ENCODE assay signal across 14 mouse cellular contexts in genomic region chr10:58907001-58907443, GRCm38 (mm10).
A peak's percentile ranks its signal among the peaks of the same experiment; 100 is the strongest.
DNase-seq lines count a peak whose midpoint lies in the region; ATAC-seq lines count a peak whose summit lies in the region.
"Had no signal": no experiment of that assay in that cellular context is flagged by ENCODE, and none has a peak within 500 bp of the region (broad histone marks: within the 10 kb centered on the region; RNA-seq: fewer than 3 reads in every experiment).

No protein-coding gene starts in this region.

- 42% methylated on average over 5 of the region's 5 CpGs for WGBS in forebrain, embryonic 12.5 days
- WGBS in forebrain, embryonic 10.5 days, result 60% methylated on average over 5 of the region's 5 CpGs
- WGBS in forebrain, embryonic 15.5 days, result 8% methylated on average over 5 of the region's 5 CpGs
- WGBS in midbrain, embryonic 16.5 days, result 34% methylated on average over 5 of the region's 5 CpGs

- H3K4me2 ChIP-seq in forebrain, embryonic 12.5 days, result no peak overlapping the region; the same call in 1 of the 2 replicates
- H3K4me2 ChIP-seq in forebrain, embryonic 15.5 days (replicated peaks), result no peak overlapping the region
- H3K4me2 ChIP-seq in midbrain, embryonic 16.5 days (ENCODE audit: low read length), result no peak overlapping the region
- H3K4me2 ChIP-seq: neural tube, embryonic 12.5 days had no signal

- DNase-seq in forebrain, embryonic 10.5 days (ENCODE audit: extremely low spot score, low spot score), result no peak
- DNase-seq in left cerebral cortex, postnatal 4 days, result peak; percentile 52
- no peak for DNase-seq in left cerebral cortex, postnatal 36 days (ENCODE audit: low spot score in 2 of 2)
- no peak for DNase-seq in layer of hippocampus, postnatal 25 days (ENCODE audit: extremely low spot score in 1 of 2, low spot score in 1 of 2)
- no peak for DNase-seq in ovary, postnatal 36 days (ENCODE audit: low spot score)
- DNase-seq: cerebellum, adult 11 months; thymus, postnatal 14 days had no signal

- no peak overlapping the region for H3K4me3 ChIP-seq in forebrain, embryonic 12.5 days (replicated peaks)
- no peak overlapping the region for H3K4me3 ChIP-seq in forebrain, embryonic 10.5 days
- H3K4me3 ChIP-seq in forebrain, embryonic 15.5 days, result no peak overlapping the region
- no peak overlapping the region for H3K4me3 ChIP-seq in midbrain, embryonic 16.5 days (ENCODE audit: low read depth, low read length)
- H3K4me3 ChIP-seq: heart, embryonic 10.5 days; neural tube, embryonic 12.5 days had no signal

- no peak overlapping the region for H3K9ac ChIP-seq in forebrain, embryonic 12.5 days
- H3K9ac ChIP-seq in forebrain, embryonic 15.5 days (replicated peaks), result no peak overlapping the region
- H3K9ac ChIP-seq in midbrain, embryonic 16.5 days (ENCODE audit: low read depth, low read length), result no peak overlapping the region
- H3K9ac ChIP-seq: liver, embryonic 14.5 days; neural tube, embryonic 12.5 days had no signal

- H3K27me3 ChIP-seq in forebrain, embryonic 12.5 days, result no peaks in the 10 kb centered on the region; the same call in 1 of the 2 replicates
- no peaks in the 10 kb centered on the region for H3K27me3 ChIP-seq in forebrain, embryonic 10.5 days (ENCODE audit: poor library complexity, severe bottlenecking)
- H3K27me3 ChIP-seq in forebrain, embryonic 15.5 days, result no peaks in the 10 kb centered on the region
- no peaks in the 10 kb centered on the region for H3K27me3 ChIP-seq in midbrain, embryonic 16.5 days (ENCODE audit: control insufficient read depth, insufficient read depth, low read depth, low read length)
- H3K27me3 ChIP-seq: megakaryocyte, embryonic 14.5 days; neural tube, embryonic 12.5 days had no signal

- no peaks in the 10 kb centered on the region for H3K36me3 ChIP-seq in forebrain, embryonic 12.5 days (replicated peaks)
- H3K36me3 ChIP-seq in forebrain, embryonic 10.5 days (replicated peaks), result no peaks in the 10 kb centered on the region
- no peaks in the 10 kb centered on the region for H3K36me3 ChIP-seq in forebrain, embryonic 15.5 days
- no peaks in the 10 kb centered on the region for H3K36me3 ChIP-seq in midbrain, embryonic 16.5 days (ENCODE audit: control insufficient read depth, insufficient read depth, low read length)
- H3K36me3 ChIP-seq: heart, embryonic 10.5 days; neural tube, embryonic 12.5 days had no signal

- H3K9me3 ChIP-seq in forebrain, embryonic 12.5 days, result no peaks in the 10 kb centered on the region
- H3K9me3 ChIP-seq in forebrain, embryonic 10.5 days, result no peaks in the 10 kb centered on the region
- no peaks in the 10 kb centered on the region for H3K9me3 ChIP-seq in forebrain, embryonic 15.5 days
- no peaks in the 10 kb centered on the region for H3K9me3 ChIP-seq in midbrain, embryonic 16.5 days (replicated peaks; ENCODE audit: control insufficient read depth, low read length, poor library complexity, severe bottlenecking)
- H3K9me3 ChIP-seq: heart, embryonic 10.5 days; megakaryocyte, embryonic 14.5 days; neural tube, embryonic 12.5 days had no signal

- peak overlapping the region; percentile 42; the same call in 1 of the 2 replicates for H3K27ac ChIP-seq in forebrain, embryonic 12.5 days
- H3K27ac ChIP-seq in forebrain, embryonic 10.5 days, result no peak overlapping the region
- H3K27ac ChIP-seq in forebrain, embryonic 15.5 days (replicated peaks), result peak overlapping the region; percentile 71
- H3K27ac ChIP-seq in midbrain, embryonic 16.5 days (ENCODE audit: low read length), result no peak overlapping the region
- H3K27ac ChIP-seq: heart, embryonic 10.5 days; liver, embryonic 14.5 days; neural tube, embryonic 12.5 days had no signal

- H3K4me1 ChIP-seq in forebrain, embryonic 12.5 days, result peaks cover 10% of the 10 kb centered on the region
- peaks cover 26% of the 10 kb centered on the region for H3K4me1 ChIP-seq in forebrain, embryonic 10.5 days
- peaks cover 20% of the 10 kb centered on the region for H3K4me1 ChIP-seq in forebrain, embryonic 15.5 days
- H3K4me1 ChIP-seq in midbrain, embryonic 16.5 days (ENCODE audit: control insufficient read depth, insufficient read depth, low read length), result peaks cover 3% of the 10 kb centered on the region; the same call in 1 of the 2 replicates
- H3K4me1 ChIP-seq: heart, embryonic 10.5 days; megakaryocyte, embryonic 14.5 days; neural tube, embryonic 12.5 days had no signal

- intact Hi-C loops in left cerebral cortex, postnatal 4 days (cut with DNase I), result loop anchor here (5.0 kb wide), 1 partner anchor 95 kb away; the partner anchor contains the start of gene Sh3rf3
- intact Hi-C loops in left cerebral cortex, postnatal 36 days (cut with DNase I), result no loop called here

- peak; percentile 74; the same call in 1 of the 2 replicates for ATAC-seq in forebrain, embryonic 12.5 days (ENCODE audit: low FRiP score)
- ATAC-seq in forebrain, embryonic 15.5 days (replicated peaks), result peak; percentile 90
- peak; percentile 70 for ATAC-seq in midbrain, embryonic 16.5 days

Comparison
In these comparisons a context has a peak if more than half of its experiments do, and no peak if none do; other contexts are left out.
1. H3K27ac ChIP-seq: peak in forebrain, embryonic 12.5 days (single experiment) and forebrain, embryonic 15.5 days (single experiment); none in forebrain, embryonic 10.5 days (single experiment) and midbrain, embryonic 16.5 days (single experiment).
2. Peak in every context shown above with its lines, with median percentiles within 50 percentile points of each other: ATAC-seq.